Mouse (Mus musculus) spleen, adult 2 months (tissue): Measurements from ENCODE around the gene Fam189a1.

Source experiments
- CTCF ChIP-seq: fragments of 200-500 bp; IDR thresholded peaks from 2 replicates; pipeline ENCODE4 v1.5.1; 2011; ENCODE audit warnings: mild to moderate bottlenecking, inconsistent platforms; ENCODE audit not compliant: insufficient read depth, insufficient read length, insufficient replicate concordance; ENCODE audit errors: extremely low read depth
- POLR2A ChIP-seq: fragments of 200-500 bp; IDR thresholded peaks from 2 replicates; pipeline ENCODE4 v1.6.1; 2011; ENCODE audit warnings: low read depth, low read length, inconsistent platforms

DNA sequence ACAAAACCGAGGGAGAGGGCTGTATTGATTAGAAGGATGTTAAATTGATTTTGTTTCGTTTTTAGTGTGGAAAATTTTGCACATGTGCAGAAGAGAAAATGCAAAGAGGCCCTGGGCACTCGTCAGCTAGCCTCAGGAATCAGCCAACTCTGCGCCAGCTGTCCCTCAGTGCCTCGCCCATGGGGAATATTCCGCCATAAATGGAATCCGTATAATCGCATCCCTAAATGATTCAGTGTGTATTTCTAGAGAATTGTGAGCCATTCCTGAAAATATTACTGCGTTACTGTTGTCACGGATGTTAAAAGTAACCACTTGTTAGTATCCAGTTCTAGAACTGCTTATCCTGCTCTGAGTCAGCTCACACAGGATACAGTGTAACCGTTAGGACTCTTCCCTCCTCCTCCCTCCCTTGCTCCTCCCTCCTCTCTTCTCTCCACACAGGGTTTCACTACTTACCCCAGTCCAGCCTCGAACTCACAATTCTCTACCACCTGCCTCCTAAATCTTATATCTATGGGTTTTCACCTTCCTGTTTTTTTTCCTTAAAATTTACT, 299.8 kb downstream of the Fam189a1 start:
- TF ChIP-seq CTCF (no peak), POLR2A (no peak)
